In genomic region chr15:87649651-87650050, GRCm38 (mm10) we compare ENCODE assay signal across 26 mouse cellular contexts.
DNase-seq lines count a peak whose midpoint lies in the region; ATAC-seq lines count a peak whose summit lies in the region.
"Had no signal": no experiment of that assay in that cellular context is flagged by ENCODE, and none has a peak within 500 bp of the region (broad histone marks: within the 10 kb centered on the region; RNA-seq: fewer than 3 reads in every experiment).

No protein-coding gene starts in this region.

- no peak overlapping the region for H3K4me3 ChIP-seq in liver, embryonic 11.5 days (ENCODE audit: low read depth, low read length)
- H3K4me3 ChIP-seq: embryonic facial prominence, embryonic 12.5 days; forebrain, embryonic 15.5 days; gastrocnemius, adult 2 months; liver, embryonic 15.5 days; neural tube, embryonic 13.5 days had no signal

- ATAC-seq in liver, embryonic 11.5 days (replicated peaks; ENCODE audit: low FRiP score): no peak
- ATAC-seq: forebrain, embryonic 15.5 days; intestine, postnatal 0 days; midbrain, embryonic 16.5 days had no signal

- H3K4me2 ChIP-seq in liver, embryonic 11.5 days: no peak overlapping the region
- H3K4me2 ChIP-seq: embryonic facial prominence, embryonic 12.5 days; forebrain, embryonic 15.5 days; heart, embryonic 11.5 days; hindbrain, embryonic 14.5 days; liver, embryonic 15.5 days; lung, embryonic 14.5 days; neural tube, embryonic 13.5 days had no signal

- DNase-seq in embryo, embryonic 10 days (ENCODE audit: low spot score): peak; percentile 19
- no peak for DNase-seq in embryo, embryonic 11 days
- DNase-seq in ovary, adult 18-20 months (ENCODE audit: low spot score): peak; percentile 59
- no peak for DNase-seq in ovary, postnatal 14 days (ENCODE audit: low spot score)
- DNase-seq in ZHBTc4 (ENCODE audit: low read depth, low spot score): peak; percentile 34
- peak; percentile 46 to 57 for DNase-seq in adrenal gland, postnatal 36 days
- no peak for DNase-seq in liver, embryonic 11.5 days (ENCODE audit: low spot score)
- DNase-seq: cerebellum, adult 18-20 months; cerebellum, postnatal 10 days; gastrocnemius, adult 2 months; gastrocnemius, postnatal 36 days; heart, adult 18-20 months; heart, postnatal 4 days; kidney, postnatal 25 days; liver; lung, embryonic 14.5 days; lung, postnatal 14 days; right cerebral cortex, adult 18-20 months had no signal

- H3K27ac ChIP-seq in liver, embryonic 11.5 days (ENCODE audit: low read depth, low read length): no peak overlapping the region
- H3K27ac ChIP-seq: embryonic facial prominence, embryonic 12.5 days; forebrain, embryonic 15.5 days; gastrocnemius, adult 2 months; hindbrain, embryonic 14.5 days; liver, embryonic 15.5 days; neural tube, embryonic 13.5 days had no signal

- no peaks in the 10 kb centered on the region for H3K9me3 ChIP-seq in liver, embryonic 11.5 days (ENCODE audit: control insufficient read depth, low read length)
- H3K9me3 ChIP-seq: embryonic facial prominence, embryonic 12.5 days; forebrain, embryonic 15.5 days; liver, embryonic 15.5 days; neural tube, embryonic 13.5 days had no signal

- no peak overlapping the region for H3K9ac ChIP-seq in liver, embryonic 11.5 days (ENCODE audit: low read depth, low read length)
- H3K9ac ChIP-seq: embryonic facial prominence, embryonic 12.5 days; forebrain, embryonic 15.5 days; hindbrain, embryonic 14.5 days; liver, embryonic 15.5 days; lung, embryonic 14.5 days; neural tube, embryonic 13.5 days had no signal

- no peaks in the 10 kb centered on the region for H3K36me3 ChIP-seq in liver, embryonic 11.5 days (ENCODE audit: control insufficient read depth, insufficient read depth, low read length)
- H3K36me3 ChIP-seq: embryonic facial prominence, embryonic 12.5 days; forebrain, embryonic 15.5 days; liver, embryonic 15.5 days; neural tube, embryonic 13.5 days had no signal

- no peaks in the 10 kb centered on the region for H3K4me1 ChIP-seq in liver, embryonic 11.5 days (replicated peaks; ENCODE audit: control insufficient read depth, insufficient read depth, low read length)
- H3K4me1 ChIP-seq: embryonic facial prominence, embryonic 12.5 days; liver, embryonic 15.5 days had no signal

- H3K27me3 ChIP-seq in liver, embryonic 11.5 days (replicated peaks; ENCODE audit: control insufficient read depth, insufficient read depth, low read length): no peaks in the 10 kb centered on the region
- H3K27me3 ChIP-seq: embryonic facial prominence, embryonic 12.5 days; forebrain, embryonic 15.5 days; liver, embryonic 15.5 days; neural tube, embryonic 13.5 days had no signal

- WGBS in liver, embryonic 11.5 days: 84% methylated on average over 2 of the region's 2 CpGs

Comparison
In these comparisons a context has a peak if more than half of its experiments do, and no peak if none do; other contexts are left out.
1. DNase-seq: peak in embryo, embryonic 10 days (single experiment), ovary, adult 18-20 months (single experiment), ZHBTc4 (single experiment) and adrenal gland, postnatal 36 days (2 of 2); none in embryo, embryonic 11 days (single experiment), ovary, postnatal 14 days (single experiment) and liver, embryonic 11.5 days (single experiment).